Mouse (Mus musculus): ENCODE results near the gene Ovol2.

DNA sequence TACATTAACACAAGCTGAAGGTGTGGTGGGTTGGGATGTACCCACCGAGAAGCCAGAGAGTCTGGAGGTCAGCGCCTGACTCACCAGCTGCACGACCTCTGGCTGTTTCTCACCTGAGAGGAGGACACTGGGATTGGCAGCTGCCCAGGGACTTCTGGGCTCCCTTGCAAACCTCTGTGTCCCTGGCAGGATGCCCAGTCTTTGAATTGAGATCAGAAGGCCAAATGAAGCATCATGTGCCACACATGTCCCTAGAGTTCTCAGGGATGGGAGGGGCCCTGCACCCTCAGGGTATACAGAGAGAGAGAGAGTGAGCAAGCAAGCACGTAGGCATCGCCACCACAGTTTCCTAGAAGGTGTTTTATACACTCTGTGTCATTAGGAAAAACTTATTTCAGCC lies 52.2 kb downstream of the Ovol2 start:
- TF ChIP-seq CTCF (IDR thresholded peaks at IDR 0.05; ENCODE audit: low read depth) (no peak), EP300 (IDR thresholded peaks at IDR 0.05; ENCODE audit: low read depth) (peak; percentile 75; the same call in 1 of the 2 replicates)
